Mouse (Mus musculus): ENCODE data around the gene Thada. TPM values are rescaled to one million over a fixed set of nuclear protein-coding genes. Genes with fewer than 3 reads are reported as not detected.

The Thada gene
- total and polyA plus RNA-seq, 2 experiments from 2014 or later: 4.3 to 12.2 TPM

GRCm38 (mm10) chr17:84144762-84145599 lies 321.0 kb downstream of the Thada start:
- Histone ChIP-seq H3K9ac (replicated peaks; ENCODE audit: low read length, poor library complexity, severe bottlenecking) (no peak overlapping the region), H3K27me3 (ENCODE audit: insufficient read depth, low read length) (no peaks in the 10 kb centered on the region), H3K4me2 (ENCODE audit: low read depth, low read length, poor library complexity, severe bottlenecking) (no peak overlapping the region), H3K36me3 (ENCODE audit: insufficient read depth, low read length) (no peaks in the 10 kb centered on the region), H3K9me3 (ENCODE audit: low read length) (no peaks in the 10 kb centered on the region), H3K4me1 (ENCODE audit: insufficient read depth, low read length) (0 out of 2 replicates have a peak, but pooled peaks cover 3% of the 10 kb centered on the region), H3K27ac (ENCODE audit: low read depth, low read length) (no peak overlapping the region), H3K4me3 (ENCODE audit: low read depth, low read length) (no peak overlapping the region)
- DNase-seq (ENCODE audit: low spot score): no peak
- 78% methylated on average over 5 of the region's 5 CpGs for WGBS
- no peak for TF ChIP-seq CTCF (IDR thresholded peaks at IDR 0.05)
- no peak for ATAC-seq (ENCODE audit: low FRiP score)

- Histone ChIP-seq H3K9me3 (ENCODE audit: low read length) (no peaks in the 10 kb centered on the region), H3K36me3 (ENCODE audit: insufficient read depth, low read length) (no peaks in the 10 kb centered on the region), H3K27ac (ENCODE audit: low read depth, low read length) (no peak overlapping the region), H3K4me2 (ENCODE audit: low read depth, low read length, poor library complexity, severe bottlenecking) (no peak overlapping the region), H3K4me3 (ENCODE audit: low read depth, low read length) (no peak overlapping the region), H3K27me3 (ENCODE audit: insufficient read depth, low read length) (no peaks in the 10 kb centered on the region), H3K4me1 (ENCODE audit: insufficient read depth, low read length) (0 out of 2 replicates have a peak, but pooled peaks cover 3% of the 10 kb centered on the region), H3K9ac (replicated peaks; ENCODE audit: low read length, poor library complexity, severe bottlenecking) (no peak overlapping the region)
- 90% methylated on average over 3 of the region's 3 CpGs for WGBS
- TF ChIP-seq CTCF (IDR thresholded peaks at IDR 0.05): no peak
- ATAC-seq (ENCODE audit: low FRiP score): no peak
- no peak for DNase-seq (ENCODE audit: low spot score)
Measured at GRCm38 (mm10) chr17:84144130-84144529, 321.9 kb downstream of the Thada start.

GRCm38 (mm10) chr17:84143219-84143844 lies 322.7 kb downstream of the Thada start:
- H3K27ac ChIP-seq (ENCODE audit: low read depth, low read length): no peak overlapping the region
- H3K9ac ChIP-seq (replicated peaks; ENCODE audit: low read length, poor library complexity, severe bottlenecking): no peak overlapping the region
- H3K9me3 ChIP-seq (ENCODE audit: low read length): no peaks in the 10 kb centered on the region
- WGBS: 65% methylated on average over 12 of the region's 12 CpGs
- no peak for ATAC-seq (ENCODE audit: low FRiP score)
- H3K4me2 ChIP-seq (ENCODE audit: low read depth, low read length, poor library complexity, severe bottlenecking): no peak overlapping the region
- no peaks in the 10 kb centered on the region for H3K36me3 ChIP-seq (ENCODE audit: insufficient read depth, low read length)
- no peak for TF ChIP-seq CTCF (IDR thresholded peaks at IDR 0.05)
- 0 out of 2 replicates have a peak, but pooled peaks cover 3% of the 10 kb centered on the region for H3K4me1 ChIP-seq (ENCODE audit: insufficient read depth, low read length)
- no peak overlapping the region for H3K4me3 ChIP-seq (ENCODE audit: low read depth, low read length)
- no peaks in the 10 kb centered on the region for H3K27me3 ChIP-seq (ENCODE audit: insufficient read depth, low read length)
- no peak for DNase-seq (ENCODE audit: low spot score)

GRCm38 (mm10) chr17:84141691-84142090 lies 324.3 kb downstream of the Thada start:
- 84% methylated on average over 6 of the region's 6 CpGs for WGBS
- DNase-seq (ENCODE audit: low spot score) (no peak), ATAC-seq (ENCODE audit: low FRiP score) (no peak)
- Histone ChIP-seq H3K9me3 (ENCODE audit: low read length) (no peaks in the 10 kb centered on the region), H3K9ac (replicated peaks; ENCODE audit: low read length, poor library complexity, severe bottlenecking) (no peak overlapping the region), H3K27ac (ENCODE audit: low read depth, low read length) (no peak overlapping the region), H3K27me3 (ENCODE audit: insufficient read depth, low read length) (no peaks in the 10 kb centered on the region), H3K4me3 (ENCODE audit: low read depth, low read length) (no peak overlapping the region), H3K4me2 (ENCODE audit: low read depth, low read length, poor library complexity, severe bottlenecking) (no peak overlapping the region), H3K36me3 (ENCODE audit: insufficient read depth, low read length) (no peaks in the 10 kb centered on the region), H3K4me1 (ENCODE audit: insufficient read depth, low read length) (0 out of 2 replicates have a peak, but pooled peaks cover 3% of the 10 kb centered on the region)
- TF ChIP-seq CTCF (IDR thresholded peaks at IDR 0.05): no peak

- no peak for TF ChIP-seq CTCF (IDR thresholded peaks at IDR 0.05)
Measured at GRCm38 (mm10) chr17:84140822-84141507, 325.0 kb downstream of the Thada start.

More at GRCm38 (mm10) chr17:84140822-84141507, 325.0 kb downstream of the Thada start:
- Histone ChIP-seq H3K27ac (ENCODE audit: low read depth, low read length) (no peak overlapping the region), H3K9me3 (ENCODE audit: low read length) (no peaks in the 10 kb centered on the region), H3K4me3 (ENCODE audit: low read depth, low read length) (no peak overlapping the region), H3K4me2 (ENCODE audit: low read depth, low read length, poor library complexity, severe bottlenecking) (no peak overlapping the region), H3K36me3 (ENCODE audit: insufficient read depth, low read length) (no peaks in the 10 kb centered on the region), H3K4me1 (ENCODE audit: insufficient read depth, low read length) (0 out of 2 replicates have a peak, but pooled peaks cover 2% of the 10 kb centered on the region), H3K27me3 (ENCODE audit: insufficient read depth, low read length) (no peaks in the 10 kb centered on the region), H3K9ac (replicated peaks; ENCODE audit: low read length, poor library complexity, severe bottlenecking) (no peak overlapping the region)
- ATAC-seq (ENCODE audit: low FRiP score) (no peak), DNase-seq (ENCODE audit: low spot score) (no peak)
- 83% methylated on average over 10 of the region's 10 CpGs for WGBS

Other genes with a start within 250 kb of the Thada start
- gene Plekhh2, start 45.7 kb upstream of the Thada start, total RNA-seq (2014; rRNA removed): 3.1 and 4.3 TPM in 2 replicates
- gene Plekhh2, start 45.7 kb upstream of the Thada start, polyA plus RNA-seq (2015; fragmentation: Nextera tagmentation; extraction: Ambion mirVana): 1.2 and 1.6 TPM in 2 replicates
- 18.3 and 19.6 TPM in 2 replicates for gene Dync2li1, start 160.3 kb upstream of the Thada start, total RNA-seq (2014; rRNA removed)
- gene Dync2li1, start 160.3 kb upstream of the Thada start, polyA plus RNA-seq (2015; fragmentation: Nextera tagmentation; extraction: Ambion mirVana): 36.1 and 37.7 TPM in 2 replicates
- gene Abcg8, start 210.1 kb upstream of the Thada start, total RNA-seq (2014; rRNA removed): not detected in 2 replicates
- gene Abcg8, start 210.1 kb upstream of the Thada start, polyA plus RNA-seq (2015; fragmentation: Nextera tagmentation; extraction: Ambion mirVana): 0.06 TPM in 1 of 2 replicates, not detected in the other
- gene Abcg5, start 216.8 kb upstream of the Thada start, total RNA-seq (2014; rRNA removed): 2.9 and 3.0 TPM in 2 replicates
- gene Abcg5, start 216.8 kb upstream of the Thada start, polyA plus RNA-seq (2015; fragmentation: Nextera tagmentation; extraction: Ambion mirVana): 1.2 and 1.3 TPM in 2 replicates

All from midbrain, postnatal 0 days (tissue).